Mouse (Mus musculus): ENCODE measurements around the gene Scaper.
A peak's percentile ranks its signal among the peaks of the same experiment; 100 is the strongest.

The Scaper gene

DNA sequence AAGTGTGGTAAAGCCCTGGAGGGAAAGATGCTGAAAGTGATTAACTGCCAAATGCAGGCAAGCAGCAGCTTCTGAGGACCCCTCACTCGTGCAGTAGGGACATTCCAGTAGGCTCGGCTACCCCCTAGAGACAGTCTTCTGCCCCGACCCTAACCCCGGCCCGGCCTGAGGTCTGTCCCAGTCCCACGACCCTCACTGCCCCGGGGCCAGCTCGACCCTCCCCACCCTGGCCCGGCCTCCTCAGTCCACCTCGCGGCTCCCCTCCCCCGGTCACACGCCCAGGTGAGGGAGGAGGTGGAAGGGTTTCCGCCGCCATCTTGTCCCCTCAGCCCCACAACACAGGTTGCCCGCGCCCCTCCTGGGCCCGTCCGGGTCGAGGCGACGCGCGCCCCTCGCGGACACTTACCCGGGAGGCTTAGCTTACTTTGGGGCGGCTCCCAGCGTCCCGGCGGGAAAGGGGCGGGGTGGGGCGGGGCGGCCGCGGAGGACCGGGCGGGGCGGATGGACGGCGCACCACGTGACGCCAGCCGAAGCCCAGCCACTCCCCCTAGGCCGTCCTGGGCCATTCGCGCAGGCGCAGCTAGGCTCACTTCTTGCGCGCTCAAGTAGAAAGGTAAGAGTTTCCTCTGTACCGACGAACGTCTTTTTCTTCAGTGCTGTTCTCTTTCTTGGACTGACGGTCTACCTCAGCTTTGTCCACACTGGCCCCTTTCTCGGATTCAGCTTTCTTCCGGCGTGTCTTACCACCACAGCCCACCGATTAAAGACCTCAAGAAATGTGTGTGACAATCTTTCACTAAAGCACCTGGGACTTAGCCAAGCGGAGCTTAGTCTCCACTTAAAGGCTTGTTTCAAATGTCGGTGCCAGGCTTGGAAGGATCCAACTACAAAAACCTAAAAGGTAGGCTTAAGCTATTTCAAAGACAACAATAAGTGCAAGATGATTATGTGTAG, at the start of gene Scaper:
Scaper (minus strand) TSS at position 456 of the 954 bp plus-strand sequence.
- DNase-seq (ENCODE audit: low spot score in 2 of 2) = peak; percentile 82 to 92

- DNase-seq (ENCODE audit: low spot score in 2 of 2) = peak in 1 of 2 experiments; percentile 62
Observed at GRCm38 (mm10) chr9:55946819-55947218, 8.9 kb upstream of the Scaper start.

DNA sequence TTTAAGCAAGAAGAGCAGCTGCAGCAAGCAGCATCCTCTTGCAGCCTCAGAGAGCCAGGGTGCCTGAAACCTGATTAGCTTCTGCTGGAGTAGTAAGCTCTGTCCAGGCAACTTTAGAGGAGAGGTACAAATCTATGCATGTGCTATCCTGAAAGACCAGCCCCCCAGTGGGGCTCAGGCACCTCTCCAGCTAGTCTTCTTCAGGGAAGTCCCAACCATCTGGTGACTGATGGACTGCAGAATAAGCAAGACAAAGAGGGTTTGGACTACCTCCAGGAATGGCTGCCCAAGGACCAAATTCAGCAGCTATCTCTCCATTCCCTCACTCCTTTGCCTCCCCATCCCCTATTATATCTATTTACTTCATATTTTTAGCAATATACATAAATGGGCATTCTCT, 3.4 kb upstream of the Scaper start:
- no peak for DNase-seq (ENCODE audit: low spot score in 2 of 2)

- DNase-seq (ENCODE audit: low spot score in 2 of 2) = no peak
Observed at GRCm38 (mm10) chr9:55938618-55938985, 683 bp upstream of the Scaper start.

DNA sequence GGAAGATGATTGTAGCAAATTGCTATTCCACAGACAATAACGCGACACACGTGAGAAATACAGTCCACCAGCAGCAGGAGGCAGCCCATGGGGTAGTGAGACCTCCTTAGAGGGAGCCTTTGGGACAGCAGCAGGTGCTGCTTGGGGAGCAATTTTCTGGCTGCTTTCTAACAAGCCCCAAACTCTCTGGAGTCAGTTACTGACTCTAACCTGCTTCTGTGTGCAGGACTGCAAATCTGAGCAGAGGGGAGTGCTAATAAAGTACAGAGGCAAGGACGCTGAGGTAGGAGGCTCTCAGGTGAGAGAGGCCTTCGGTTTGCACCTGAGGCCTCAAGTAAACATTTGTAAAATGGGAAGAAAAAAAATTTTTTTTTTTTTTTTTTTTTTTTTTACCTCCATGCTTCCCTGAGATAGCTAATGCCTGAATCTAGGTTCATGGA, 675 bp downstream of the Scaper start:
- DNase-seq (ENCODE audit: low spot score in 2 of 2) = peak; percentile 10 to 21

DNA sequence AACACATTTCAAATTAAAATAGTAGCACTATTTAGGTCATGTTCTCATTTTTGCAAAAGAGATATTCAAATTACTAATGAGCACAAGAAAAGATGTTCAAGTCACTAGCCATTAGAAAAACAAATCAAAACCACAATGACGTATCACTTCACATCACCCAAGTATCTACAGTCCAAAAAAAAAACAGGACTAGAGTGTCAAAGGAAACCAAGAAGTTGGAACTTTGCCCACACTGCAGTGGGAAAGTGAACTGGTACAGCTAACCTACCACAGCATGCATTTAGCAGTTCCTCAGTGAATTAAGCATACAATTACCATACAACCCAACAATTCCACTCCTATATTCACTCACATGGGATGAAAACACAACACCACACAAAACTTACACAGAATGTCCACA, 5.4 kb downstream of the Scaper start:
- DNase-seq (ENCODE audit: low spot score in 2 of 2) = no peak

GRCm38 (mm10) chr9:55918579-55918978, 19.3 kb downstream of the Scaper start:
- peak in 1 of 2 experiments; percentile 31 for DNase-seq (ENCODE audit: low spot score in 2 of 2)

DNA sequence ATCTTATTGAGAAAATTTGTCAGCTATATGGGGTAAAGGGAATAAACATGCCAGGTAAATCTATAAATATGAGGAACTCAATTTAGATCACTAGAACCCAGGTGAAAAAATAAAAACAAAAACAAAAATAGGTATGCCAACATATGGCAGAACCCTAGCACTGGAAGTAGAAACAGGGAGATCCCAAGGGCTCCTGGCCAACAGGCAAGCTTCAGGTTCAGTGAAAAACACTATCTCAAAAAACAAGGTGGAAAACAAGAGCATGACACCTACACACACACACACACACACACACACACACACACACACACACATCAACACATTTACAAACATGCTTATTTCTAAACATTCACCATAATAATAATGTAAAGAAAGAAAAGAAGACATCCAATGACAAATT, 21.2 kb downstream of the Scaper start:
- DNase-seq (ENCODE audit: low spot score in 2 of 2) = no peak

- DNase-seq (ENCODE audit: low spot score in 2 of 2) = no peak
Observed at GRCm38 (mm10) chr9:55911481-55911880, 26.4 kb downstream of the Scaper start.

- no peak for DNase-seq (ENCODE audit: low spot score in 2 of 2)
Observed at GRCm38 (mm10) chr9:55902964-55903363, 35.0 kb downstream of the Scaper start.

GRCm38 (mm10) chr9:55901588-55901987, 36.3 kb downstream of the Scaper start:
- DNase-seq (ENCODE audit: low spot score in 2 of 2) = no peak

DNA sequence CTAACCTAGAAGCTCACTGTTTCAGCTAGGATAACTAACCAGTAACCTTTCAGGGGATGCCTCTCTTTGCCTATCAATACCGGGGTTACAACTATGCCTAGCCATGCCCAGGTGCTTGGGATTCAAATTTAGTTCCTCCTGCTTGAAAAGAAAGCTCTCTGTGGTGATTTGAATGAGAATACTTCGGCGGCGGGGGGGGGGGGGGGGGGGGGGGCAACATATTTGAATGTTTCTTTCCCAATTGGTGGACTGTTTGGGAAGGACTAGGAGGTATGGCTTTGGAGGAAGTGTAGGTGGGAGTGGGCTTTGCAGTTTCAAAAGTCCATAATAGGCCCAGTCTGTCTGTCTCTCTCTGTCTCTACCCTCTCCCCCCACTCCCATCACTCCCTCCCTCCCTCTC, 37.4 kb downstream of the Scaper start:
- DNase-seq (ENCODE audit: low spot score in 2 of 2) = no peak

- no peak for DNase-seq (ENCODE audit: low spot score in 2 of 2)
Observed at GRCm38 (mm10) chr9:55878066-55878465, 59.9 kb downstream of the Scaper start.

DNA sequence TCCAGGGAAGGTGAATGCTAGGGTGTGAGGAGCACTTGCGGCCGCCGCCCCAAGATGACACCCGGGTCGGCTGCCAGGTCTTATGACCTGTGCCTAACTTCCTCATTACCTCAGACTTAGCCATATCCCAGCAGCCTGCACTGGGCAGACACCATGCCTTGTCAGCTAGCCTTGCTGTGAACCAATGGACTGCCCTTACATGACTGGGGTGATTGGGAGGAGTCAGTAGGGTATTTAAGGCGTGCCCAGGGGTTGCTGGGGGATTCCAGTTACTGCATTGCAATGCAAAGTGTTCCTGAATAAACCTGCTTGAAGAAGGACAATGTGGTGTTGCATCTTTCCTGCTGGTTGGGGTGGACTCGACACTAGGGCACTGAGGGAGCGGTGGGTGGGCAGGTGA, 148.5 kb downstream of the Scaper start:
- no peak for DNase-seq (ENCODE audit: low spot score in 2 of 2)

DNA sequence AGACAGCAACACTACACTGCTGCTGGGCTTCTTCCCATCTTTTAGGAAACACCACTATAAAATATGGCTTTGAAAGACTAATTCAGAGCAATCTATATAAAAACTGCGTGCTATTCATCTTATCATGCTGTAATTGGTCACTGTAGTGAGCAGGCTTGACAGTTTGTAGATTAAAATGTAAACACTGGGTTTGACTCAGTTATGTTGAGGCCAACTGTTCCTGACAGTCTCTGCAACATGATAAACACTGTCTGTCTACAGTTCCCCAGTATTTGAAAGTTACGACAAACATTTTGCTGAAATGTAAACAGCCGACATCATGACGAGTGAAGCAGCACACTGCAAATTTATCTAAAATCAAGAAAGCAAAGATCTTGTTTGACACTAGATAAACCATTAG, 225.9 kb downstream of the Scaper start:
- no peak for DNase-seq (ENCODE audit: low spot score in 2 of 2)

DNA sequence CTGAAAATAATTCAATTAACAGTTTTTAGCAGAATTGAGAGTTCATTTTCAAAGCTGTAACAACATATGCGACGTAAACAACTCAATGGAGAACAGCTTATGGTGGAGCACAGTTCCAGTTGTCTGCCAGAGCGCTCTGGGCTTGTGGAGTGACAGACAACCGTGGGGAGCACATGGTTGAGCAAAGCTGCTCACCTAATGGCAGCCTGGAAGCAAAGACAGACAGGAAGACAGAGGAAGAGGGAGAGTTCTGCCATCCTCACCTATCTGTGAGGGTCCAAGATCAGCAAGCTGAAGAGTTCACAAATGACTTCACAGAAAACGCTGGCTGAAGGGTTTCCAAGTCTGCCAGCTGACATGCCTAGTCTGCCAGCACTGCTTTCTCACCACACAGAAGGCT, 227.4 kb downstream of the Scaper start:
- no peak for DNase-seq (ENCODE audit: low spot score in 2 of 2)

DNA sequence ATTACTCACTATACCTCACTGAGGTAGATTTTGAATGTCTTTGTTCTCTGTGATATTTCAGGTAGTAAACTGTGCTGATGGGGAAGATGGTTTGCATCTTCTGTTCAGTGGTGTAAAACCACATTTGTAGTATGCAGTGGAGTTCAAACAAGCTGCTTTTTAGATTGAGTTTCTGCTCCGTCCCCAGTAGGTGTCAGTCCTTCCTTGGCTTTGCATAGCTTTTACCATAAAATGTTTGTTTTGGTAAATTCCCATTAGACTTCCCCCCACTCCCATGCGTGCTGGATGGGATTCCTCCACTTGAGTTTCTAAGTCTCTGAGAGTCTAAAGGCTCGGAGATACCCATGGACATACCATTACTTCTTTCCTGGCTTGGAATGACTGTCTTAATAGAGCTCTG, 231.3 kb downstream of the Scaper start:
- peak in 1 of 2 experiments; percentile 25 for DNase-seq (ENCODE audit: low spot score in 2 of 2)

DNA sequence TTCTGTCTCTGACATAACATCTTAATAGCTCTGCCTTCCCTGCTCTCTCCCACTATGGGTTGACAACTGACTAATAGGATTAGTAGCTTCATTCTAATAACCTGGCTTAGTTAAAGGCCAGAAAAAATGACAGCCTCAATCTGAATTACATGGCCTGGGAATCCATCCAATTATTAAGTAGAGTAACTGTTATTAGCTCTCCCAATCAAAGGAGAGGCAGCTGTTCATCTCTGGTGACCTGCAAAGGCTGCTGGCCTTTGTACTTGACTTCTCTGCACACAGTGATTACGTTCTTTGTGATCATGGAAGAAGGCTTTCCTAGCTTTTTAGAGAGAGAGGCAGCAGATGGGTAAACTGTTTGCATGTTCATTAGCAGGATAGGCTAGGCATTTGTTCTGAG, 242.6 kb downstream of the Scaper start:
- DNase-seq (ENCODE audit: low spot score in 2 of 2) = no peak

DNA sequence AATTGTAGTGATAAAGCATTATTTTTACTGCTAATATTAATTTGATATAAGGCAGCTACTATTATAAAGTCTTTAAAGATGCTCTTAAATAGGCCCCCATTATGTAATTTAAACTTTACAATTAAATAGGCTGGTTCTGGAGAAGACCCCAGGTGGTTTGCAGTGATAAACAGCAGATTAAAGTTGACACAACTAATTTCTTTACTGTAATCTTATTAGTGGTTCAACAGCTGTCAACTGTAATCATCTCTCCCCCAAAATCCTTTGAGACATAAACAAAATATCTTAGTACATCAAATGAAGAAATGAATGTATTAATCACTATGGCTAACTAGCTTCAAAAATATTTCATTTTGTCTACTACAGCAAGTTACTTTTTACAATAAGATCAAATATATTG, 260.8 kb downstream of the Scaper start:
- DNase-seq (ENCODE audit: low spot score in 2 of 2) = no peak

- no peak for DNase-seq (ENCODE audit: low spot score in 2 of 2)
Observed at GRCm38 (mm10) chr9:55646444-55646843, 291.5 kb downstream of the Scaper start.

GRCm38 (mm10) chr9:55626990-55627389, 310.9 kb downstream of the Scaper start:
- DNase-seq (ENCODE audit: low spot score in 2 of 2) = no peak

GRCm38 (mm10) chr9:55614711-55615110, 323.2 kb downstream of the Scaper start:
- DNase-seq (ENCODE audit: low spot score in 2 of 2) = no peak

DNA sequence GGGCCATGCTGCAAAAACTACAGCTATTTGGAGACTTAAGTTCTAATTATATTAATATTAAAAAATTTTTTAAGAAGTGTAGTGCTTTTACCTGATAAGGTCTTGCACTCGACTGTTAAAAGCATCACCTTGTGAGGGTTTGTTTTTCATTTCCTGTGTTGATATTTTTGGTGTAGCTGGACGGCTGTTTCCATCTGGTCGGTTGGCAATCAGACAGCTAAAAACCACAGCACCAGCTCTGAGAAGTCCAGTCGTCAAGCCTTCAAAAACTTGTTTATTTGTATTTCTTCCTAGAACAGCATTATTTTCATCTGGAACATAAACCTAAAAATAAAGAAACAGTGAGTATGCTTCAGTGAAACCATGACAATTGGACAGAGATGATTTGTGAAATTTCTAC, 328.2 kb downstream of the Scaper start:
- DNase-seq (ENCODE audit: low spot score in 2 of 2) = no peak

Measured in thymus, postnatal 10 days (tissue).